Mouse (Mus musculus): ENCODE results near the gene Kat2b.

GRCm38 (mm10) chr17:53622125-53622524 lies 55.5 kb downstream of the Kat2b start:
- TF ChIP-seq ZNF384 (IDR thresholded peaks at IDR 0.05; ENCODE audit: low read depth, low read length) (no peak), HCFC1 (IDR thresholded peaks at IDR 0.05; ENCODE audit: borderline replicate concordance, insufficient read depth, low read length) (no peak), CHD2 (IDR thresholded peaks at IDR 0.05; ENCODE audit: low read depth, low read length) (no peak), ZC3H11A (IDR thresholded peaks at IDR 0.05; ENCODE audit: borderline replicate concordance, low read depth, low read length) (no peak), MAFK (IDR thresholded peaks at IDR 0.05; ENCODE audit: insufficient read depth, low read depth, low read length) (no peak)
